Mouse (Mus musculus) thymus, adult 2 months (tissue): ENCODE measurements around the gene Slc25a42. TPM values are rescaled to one million over a fixed set of nuclear protein-coding genes. Genes with fewer than 3 reads are reported as not detected.

ENCODE experiments used
- DNase-seq: peaks from one replicate; pipeline ENCODE4 v3.0.0; 2021
- H3K27ac ChIP-seq: fragments of 200-500 bp; 2 replicates; pipeline ENCODE4 v1.5.1; 2012; ENCODE audit warnings: low read length, control low read depth; ENCODE audit not compliant: control insufficient read depth, insufficient read depth
- H3K27me3 ChIP-seq: fragments of 200-500 bp; 2 replicates; pipeline ENCODE4 v1.6.1; 2012; ENCODE audit warnings: mild to moderate bottlenecking, low read length, moderate library complexity, mixed read lengths; ENCODE audit not compliant: control insufficient read depth, insufficient read depth
- H3K36me3 ChIP-seq: fragments of 200-500 bp; 2 replicates; pipeline ENCODE4 v1.6.1; 2012; ENCODE audit warnings: mild to moderate bottlenecking, low read length, moderate library complexity; ENCODE audit not compliant: control insufficient read depth, insufficient read depth
- H3K4me1 ChIP-seq: fragments of 200-500 bp; replicated peaks from 2 replicates; pipeline ENCODE4 v1.6.1; 2012; ENCODE audit warnings: low read length; ENCODE audit not compliant: control insufficient read depth, insufficient read depth
- H3K4me3 ChIP-seq: fragments of 200-500 bp; 2 replicates; pipeline ENCODE4 v1.5.1; 2012; ENCODE audit warnings: mild to moderate bottlenecking, low read length, control low read depth, moderate library complexity; ENCODE audit not compliant: control insufficient read depth, insufficient read depth
- CTCF ChIP-seq: fragments of 200-500 bp; IDR thresholded peaks from 2 replicates; pipeline ENCODE4 v1.5.1; 2012; ENCODE audit warnings: mild to moderate bottlenecking, control low read depth, low read length, moderate library complexity, borderline replicate concordance; ENCODE audit not compliant: control insufficient read depth, poor library complexity, insufficient read depth; ENCODE audit errors: extremely low read depth
- POLR2A ChIP-seq: fragments of 200-500 bp; IDR thresholded peaks from 2 replicates; pipeline ENCODE4 v1.6.1; 2012; ENCODE audit warnings: mild to moderate bottlenecking, low read length, control low read depth, moderate library complexity; ENCODE audit not compliant: control insufficient read depth, poor library complexity, insufficient read depth; ENCODE audit errors: extremely low read depth
- WGBS: fragments of 180-500 bp; shearing (Covaris S2); methylation state at CpG from one replicate; pipeline ENCODE4 v1.1.7; 2018; 5-methylcytosine and 5-hydroxymethylcytosine counted together
- polyA plus RNA-seq: library from polyadenylated mRNA; depleted of rRNA; stranded (reverse); fragments of >200 nt; gene quantifications from 2 replicates; pipeline ENCODE4 v1.2.3, GENCODE M21; 2012

Slc25a42 gene
- polyA plus RNA-seq, 1 experiment, result 66.6 TPM

GRCm38 (mm10) chr8:70157240-70157800 is 54.8 kb downstream of the Slc25a42 start:
- Histone ChIP-seq H3K27me3 (no peaks in the 10 kb centered on the region), H3K4me1 (peaks cover 48% of the 10 kb centered on the region)

GRCm38 (mm10) chr8:70152537-70153257 is 59.4 kb downstream of the Slc25a42 start:
- H3K27ac ChIP-seq, result no peak overlapping the region
- no peak overlapping the region for H3K4me3 ChIP-seq
- peak; percentile 83 for DNase-seq
- H3K4me1 ChIP-seq, result peaks cover 37% of the 10 kb centered on the region
- H3K36me3 ChIP-seq, result no peaks in the 10 kb centered on the region
- TF ChIP-seq POLR2A (no peak; the same call in 1 of the 2 replicates), CTCF (no peak)
- H3K27me3 ChIP-seq, result no peaks in the 10 kb centered on the region
- 20% methylated on average over 22 of the region's 22 CpGs for WGBS

More at GRCm38 (mm10) chr8:70157240-70157800, 54.8 kb downstream of the Slc25a42 start:
- H3K36me3 ChIP-seq, result no peaks in the 10 kb centered on the region
- no peak overlapping the region for H3K4me3 ChIP-seq
- 94% methylated on average over 1 of the region's 1 CpGs for WGBS
- TF ChIP-seq POLR2A (no peak), CTCF (no peak)
- no peak for DNase-seq
- H3K27ac ChIP-seq, result no peak overlapping the region

GRCm38 (mm10) chr8:70150158-70150557 is 61.9 kb downstream of the Slc25a42 start:
- Histone ChIP-seq H3K4me1 (peaks cover 30% of the 10 kb centered on the region), H3K27ac (no peak overlapping the region), H3K27me3 (no peaks in the 10 kb centered on the region), H3K4me3 (no peak overlapping the region), H3K36me3 (peaks cover under 1% of the 10 kb centered on the region; the same call in 1 of the 2 replicates)
- DNase-seq, result no peak
- no peak for TF ChIP-seq POLR2A
- no peak for TF ChIP-seq CTCF
- 76% methylated on average over 13 of the region's 13 CpGs for WGBS

- H3K4me3 ChIP-seq, result no peak overlapping the region
- 72% methylated on average over 7 of the region's 7 CpGs for WGBS
- TF ChIP-seq POLR2A (no peak), CTCF (no peak)
- peak overlapping the region; percentile 78 for H3K27ac ChIP-seq
- DNase-seq, result peak; percentile 41
- H3K36me3 ChIP-seq, result peaks cover 4% of the 10 kb centered on the region; the same call in 1 of the 2 replicates
- H3K4me1 ChIP-seq, result peaks cover 30% of the 10 kb centered on the region
- no peaks in the 10 kb centered on the region for H3K27me3 ChIP-seq
Measured at GRCm38 (mm10) chr8:70147678-70148607, 64.2 kb downstream of the Slc25a42 start.

- 1% methylated on average over 9 of the region's 9 CpGs for WGBS
Measured at GRCm38 (mm10) chr8:70139981-70140380, 72.1 kb downstream of the Slc25a42 start.

More at GRCm38 (mm10) chr8:70139981-70140380, 72.1 kb downstream of the Slc25a42 start:
- Histone ChIP-seq H3K4me1 (peaks cover 15% of the 10 kb centered on the region), H3K36me3 (peaks cover 4% of the 10 kb centered on the region; the same call in 1 of the 2 replicates), H3K27me3 (no peaks in the 10 kb centered on the region), H3K27ac (peak overlapping the region; percentile 91), H3K4me3 (peak overlapping the region; percentile 96)
- no peak for TF ChIP-seq CTCF
- TF ChIP-seq POLR2A, result no peak
- no peak for DNase-seq
